Mouse (Mus musculus) forebrain, embryonic 13.5 days (tissue): ENCODE results near the gene Etnk1. TPM values are rescaled to one million over a fixed set of nuclear protein-coding genes. Genes with fewer than 3 reads are reported as not detected.

Experiments
- polyA plus RNA-seq: library from polyadenylated mRNA; unstranded; fragments of >200 nt; fragmentation: Nextera tagmentation; extraction: Ambion mirVana; gene quantifications from 2 replicates; pipeline ENCODE4 v1.2.1, GENCODE M21; 2015

Gene Etnk1
- polyA plus RNA-seq, 1 experiment from 2014 or later = 22.6 TPM

Other genes with a start within 250 kb of the Etnk1 start
- gene St8sia1, start 202.8 kb upstream of the Etnk1 start, polyA plus RNA-seq = 4.2 and 4.8 TPM in 2 replicates
- 37.1 and 40.0 TPM in 2 replicates for gene C2cd5, start 67.1 kb upstream of the Etnk1 start, polyA plus RNA-seq